Mouse (Mus musculus): ENCODE measurements around the gene Synpr. TPM values are rescaled to one million over a fixed set of nuclear protein-coding genes. Genes with fewer than 3 reads are reported as not detected.

Synpr gene
- total RNA-seq, 2 experiments from 2014 or later, result 0.16 TPM; not detected in 1

- intact Hi-C loops (cut with DNase I; ENCODE audit: low total_unique reads), result no loop called here
- DNase-seq, result no peak
Observed at GRCm38 (mm10) chr14:13651541-13652298, 367.1 kb downstream of the Synpr start.
